In the genomic region with DNA sequence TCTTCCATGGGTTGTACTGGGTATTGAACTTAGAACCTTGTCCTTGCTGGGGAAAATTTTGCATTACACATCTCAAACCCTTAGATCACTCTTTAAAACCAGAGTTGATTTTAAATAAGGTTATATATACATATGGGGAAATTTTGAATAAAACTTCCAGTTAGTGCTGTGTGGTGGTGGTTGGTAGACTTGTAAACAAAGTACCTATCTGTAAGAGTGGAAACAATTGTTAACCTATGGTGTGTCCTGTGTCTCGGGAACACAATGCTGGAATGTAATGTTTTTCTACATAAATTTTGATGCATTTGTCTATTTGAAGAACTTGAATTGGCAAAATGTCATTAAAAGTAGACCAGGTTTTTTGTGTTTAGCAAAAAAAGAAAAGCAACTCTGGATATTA, we compare ENCODE assay signal across 9 mouse cellular contexts. TPM values are rescaled to one million over a fixed set of nuclear protein-coding genes. Genes with fewer than 3 reads are reported as not detected.
DNase-seq lines count a peak whose midpoint lies in the region; ATAC-seq and TF ChIP-seq lines count a peak whose summit lies in the region.
"Had no signal": no experiment of that assay in that cellular context is flagged by ENCODE, and none has a peak within 500 bp of the region (broad histone marks: within the 10 kb centered on the region; RNA-seq: fewer than 3 reads in every experiment).

No protein-coding gene starts in this region.

- no peak for TF ChIP-seq EP300 in liver, embryonic 14.5 days (IDR thresholded peaks at IDR 0.05; ENCODE audit: low read depth)

- no peak for ATAC-seq in forebrain, embryonic 16.5 days
- ATAC-seq in liver, embryonic 14.5 days (ENCODE audit: insufficient read depth) = no peak
- ATAC-seq in CD4-positive, CD25-positive, alpha-beta regulatory T cell, adult 4 months = no peak

- no peak for DNase-seq in heart, embryonic 10.5 days (ENCODE audit: low spot score)
- DNase-seq in heart, postnatal 36 days = no peak
- DNase-seq in liver, embryonic 14.5 days (ENCODE audit: low read depth in 3 of 3, low spot score in 3 of 3) = no peak
- DNase-seq in embryo, embryonic 11 days = no peak
- DNase-seq in left cerebral cortex, postnatal 36 days (ENCODE audit: low spot score in 2 of 2) = no peak
- DNase-seq: B cell, adult 2 months had no signal

- no peak overlapping the region for H3K9ac ChIP-seq in forebrain, embryonic 16.5 days (replicated peaks; ENCODE audit: low read depth, low read length)
- H3K9ac ChIP-seq in liver, embryonic 14.5 days (replicated peaks) = peak overlapping the region; percentile 48

- peak overlapping the region; percentile 51 for H3K4me2 ChIP-seq in forebrain, embryonic 16.5 days (ENCODE audit: low read length)
- peak overlapping the region; percentile 69 for H3K4me2 ChIP-seq in liver, embryonic 14.5 days (ENCODE audit: low read depth)

- H3K36me3 ChIP-seq in heart, embryonic 10.5 days = peaks cover 28% of the 10 kb centered on the region
- H3K36me3 ChIP-seq in E14TG2a.4 (ENCODE audit: insufficient read depth, low read length) = peaks cover 62% of the 10 kb centered on the region
- peaks cover 10% of the 10 kb centered on the region for H3K36me3 ChIP-seq in forebrain, embryonic 16.5 days (ENCODE audit: control insufficient read depth, insufficient read depth)
- peaks cover 22% of the 10 kb centered on the region for H3K36me3 ChIP-seq in liver, embryonic 14.5 days (replicated peaks; ENCODE audit: control insufficient read depth, insufficient read depth, low read depth)

- 9% methylated on average over 1 of the region's 1 CpGs for WGBS in heart, embryonic 10.5 days
- WGBS in forebrain, embryonic 16.5 days = 2% methylated on average over 1 of the region's 1 CpGs
- 2% methylated on average over 1 of the region's 1 CpGs for WGBS in liver, embryonic 14.5 days (ENCODE audit: insufficient replicate concordance)

- peak overlapping the region; percentile 100 for H3K4me3 ChIP-seq in heart, embryonic 10.5 days
- H3K4me3 ChIP-seq in E14TG2a.4 (replicated peaks; ENCODE audit: low read length) = peak overlapping the region; percentile 100
- H3K4me3 ChIP-seq in forebrain, embryonic 16.5 days (replicated peaks; ENCODE audit: low read length) = peak overlapping the region; percentile 22
- peak overlapping the region; percentile 75 to 97; a peak in 3 of 4 replicates for H3K4me3 ChIP-seq in liver, embryonic 14.5 days (ENCODE audit: insufficient read depth in 1 of 2, low read depth in 2 of 2, low read length in 2 of 2)

- H3K27ac ChIP-seq in heart, embryonic 10.5 days = no peak overlapping the region
- no peak overlapping the region for H3K27ac ChIP-seq in forebrain, embryonic 16.5 days (ENCODE audit: low read length)
- H3K27ac ChIP-seq in liver, embryonic 14.5 days = no peak overlapping the region

- intact Hi-C loops in heart, postnatal 36 days (cut with DNase I) = loop anchor here (2.0 to 10.0 kb wide), 5 partner anchors 102 to 734 kb away; a partner anchor contains a TSS
- intact Hi-C loops in left cerebral cortex, postnatal 36 days (cut with DNase I) = loop anchor here (5.0 kb wide), 1 partner anchor 97 kb away; no protein-coding TSS in a partner anchor

- TF ChIP-seq CTCF in E14TG2a.4 (conservative IDR thresholded peaks at IDR 0.05; ENCODE audit: low read length) = no peak
- no peak for TF ChIP-seq CTCF in liver, embryonic 14.5 days (IDR thresholded peaks at IDR 0.05; ENCODE audit: low read depth)

- no peaks in the 10 kb centered on the region for H3K27me3 ChIP-seq in heart, embryonic 10.5 days (ENCODE audit: insufficient read depth, poor library complexity, severe bottlenecking)
- H3K27me3 ChIP-seq in E14TG2a.4 (ENCODE audit: insufficient read depth, low read length) = no peaks in the 10 kb centered on the region
- H3K27me3 ChIP-seq in forebrain, embryonic 16.5 days (replicated peaks; ENCODE audit: control insufficient read depth, insufficient read depth, low read length) = no peaks in the 10 kb centered on the region
- H3K27me3 ChIP-seq in liver, embryonic 14.5 days (ENCODE audit: control insufficient read depth, insufficient read depth, low read length) = no peaks in the 10 kb centered on the region

- H3K4me1 ChIP-seq in heart, embryonic 10.5 days = 0 out of 2 replicates have a peak, but pooled peaks cover 3% of the 10 kb centered on the region
- peaks cover 59% of the 10 kb centered on the region for H3K4me1 ChIP-seq in E14TG2a.4 (replicated peaks; ENCODE audit: low read depth, low read length)
- peaks cover 9% of the 10 kb centered on the region for H3K4me1 ChIP-seq in forebrain, embryonic 16.5 days (replicated peaks; ENCODE audit: control insufficient read depth, insufficient read depth, low read length)
- peaks cover 10 to 16% of the 10 kb centered on the region in 2 experiments for H3K4me1 ChIP-seq in liver, embryonic 14.5 days (replicated peaks; ENCODE audit: control insufficient read depth in 2 of 2, insufficient read depth in 2 of 2, low read length in 1 of 2)

- H3K9me3 ChIP-seq in heart, embryonic 10.5 days = no peaks in the 10 kb centered on the region
- H3K9me3 ChIP-seq in E14TG2a.4 (ENCODE audit: low read length) = no peaks in the 10 kb centered on the region
- H3K9me3 ChIP-seq in forebrain, embryonic 16.5 days (ENCODE audit: control insufficient read depth, low read length) = no peaks in the 10 kb centered on the region
- no peaks in the 10 kb centered on the region for H3K9me3 ChIP-seq in liver, embryonic 14.5 days (ENCODE audit: control insufficient read depth, low read length)

RNA-seq across cellular contexts. Expression of a gene that starts 31.0 kb away (rescaled TPM):
- polyA plus RNA-seq in heart, embryonic 10.5 days (2016; fragmentation: Nextera tagmentation; extraction: Ambion mirVana) = 392 and 514 TPM in 2 replicates
- 100 to 1,000 TPM; 201 to 234 TPM for total RNA-seq in heart, postnatal 36 days (2021)
- 291 and 315 TPM in 2 replicates for polyA plus RNA-seq in forebrain, embryonic 16.5 days (2015; fragmentation: Nextera tagmentation; extraction: Ambion mirVana)
- 125 and 336 TPM in 2 replicates for polyA plus RNA-seq in liver, embryonic 14.5 days (2012; rRNA removed)
- 339 and 380 TPM in 2 replicates for polyA plus RNA-seq in liver, embryonic 14.5 days (2014; fragmentation: Nextera tagmentation; extraction: Ambion mirVana)
- total RNA-seq in left cerebral cortex, postnatal 36 days (2021) = 100 to 1,000 TPM; 194 to 206 TPM
- 100 to 1,000 TPM; 188 to 255 TPM for polyA plus RNA-seq in CD4-positive, CD25-positive, alpha-beta regulatory T cell, adult 4 months (2017; shearing (Covaris generic))

Comparison
In these comparisons a context has a peak if more than half of its experiments do, and no peak if none do; other contexts are left out.
1. H3K4me3 ChIP-seq: peak in every context shown above with its lines; median percentile 100 in heart, embryonic 10.5 days; 100 in E14TG2a.4; 86 in liver, embryonic 14.5 days; 22 in forebrain, embryonic 16.5 days.